Mouse (Mus musculus): ENCODE results near the gene Egfem1.

The Egfem1 gene

GRCm38 (mm10) chr3:29135176-29136064, 53.6 kb downstream of the Egfem1 start:
- DNase-seq (ENCODE audit: low spot score in 2 of 2): no peak

- no peak for DNase-seq (ENCODE audit: low spot score in 2 of 2)
Observed at GRCm38 (mm10) chr3:29136065-29136955, 54.5 kb downstream of the Egfem1 start.

- no peak for DNase-seq (ENCODE audit: low spot score in 2 of 2)
Observed at GRCm38 (mm10) chr3:29168401-29168800, 86.6 kb downstream of the Egfem1 start.

GRCm38 (mm10) chr3:29169003-29169402, 87.2 kb downstream of the Egfem1 start:
- DNase-seq (ENCODE audit: low spot score in 2 of 2): no peak

GRCm38 (mm10) chr3:29176991-29177390, 95.2 kb downstream of the Egfem1 start:
- no peak for DNase-seq (ENCODE audit: low spot score in 2 of 2)

- no peak for DNase-seq (ENCODE audit: low spot score in 2 of 2)
Observed at GRCm38 (mm10) chr3:29182988-29183387, 101.2 kb downstream of the Egfem1 start.

- no peak for DNase-seq (ENCODE audit: low spot score in 2 of 2)
Observed at GRCm38 (mm10) chr3:29183615-29184198, 101.9 kb downstream of the Egfem1 start.

GRCm38 (mm10) chr3:29184486-29185241, 102.8 kb downstream of the Egfem1 start:
- no peak for DNase-seq (ENCODE audit: low spot score in 2 of 2)

GRCm38 (mm10) chr3:29190263-29190662, 108.4 kb downstream of the Egfem1 start:
- no peak for DNase-seq (ENCODE audit: low spot score in 2 of 2)

- DNase-seq (ENCODE audit: low spot score in 2 of 2): no peak
Observed at GRCm38 (mm10) chr3:29197727-29198512, 116.1 kb downstream of the Egfem1 start.

GRCm38 (mm10) chr3:29200601-29201000, 118.8 kb downstream of the Egfem1 start:
- DNase-seq (ENCODE audit: low spot score in 2 of 2): no peak

GRCm38 (mm10) chr3:29202536-29202935, 120.7 kb downstream of the Egfem1 start:
- no peak for DNase-seq (ENCODE audit: low spot score in 2 of 2)

- DNase-seq (ENCODE audit: low spot score in 2 of 2): no peak
Observed at GRCm38 (mm10) chr3:29222414-29222813, 140.6 kb downstream of the Egfem1 start.

GRCm38 (mm10) chr3:29229712-29230111, 147.9 kb downstream of the Egfem1 start:
- no peak for DNase-seq (ENCODE audit: low spot score in 2 of 2)

- DNase-seq (ENCODE audit: low spot score in 2 of 2): no peak
Observed at GRCm38 (mm10) chr3:29235477-29235876, 153.7 kb downstream of the Egfem1 start.

GRCm38 (mm10) chr3:29236517-29236916, 154.7 kb downstream of the Egfem1 start:
- DNase-seq (ENCODE audit: low spot score in 2 of 2): no peak

- DNase-seq (ENCODE audit: low spot score in 2 of 2): no peak
Observed at GRCm38 (mm10) chr3:29243600-29243999, 161.8 kb downstream of the Egfem1 start.

- no peak for DNase-seq (ENCODE audit: low spot score in 2 of 2)
Observed at GRCm38 (mm10) chr3:29291633-29292032, 209.8 kb downstream of the Egfem1 start.

GRCm38 (mm10) chr3:29292251-29292650, 210.4 kb downstream of the Egfem1 start:
- no peak for DNase-seq (ENCODE audit: low spot score in 2 of 2)

GRCm38 (mm10) chr3:29293230-29293629, 211.4 kb downstream of the Egfem1 start:
- DNase-seq (ENCODE audit: low spot score in 2 of 2): no peak
